Mouse (Mus musculus) stomach, embryonic 15.5 days (tissue): Measurements from ENCODE around the gene Dpp4. TPM values are rescaled to one million over a fixed set of nuclear protein-coding genes. Genes with fewer than 3 reads are reported as not detected.

Experiments used
- ATAC-seq: fragments of 200-750 bp; cut with Nextera tagmentation; 2 replicates; pipeline ENCODE4 v1.8.0; 2017; ENCODE audit warnings: low read depth, moderate number of reproducible peaks, moderate TSS enrichment; ENCODE audit not compliant: insufficient read depth, low FRiP score
- H3K27ac ChIP-seq: fragments of 300-500 bp; sonication (generic); 2 replicates; pipeline ENCODE4 v1.5.1; 2015; ENCODE audit warnings: mild to moderate bottlenecking, inconsistent platforms
- H3K27me3 ChIP-seq: fragments of 300-500 bp; sonication (generic); replicated peaks from 2 replicates; pipeline ENCODE4 v1.6.1; 2015; ENCODE audit warnings: inconsistent platforms
- H3K36me3 ChIP-seq: fragments of 300-500 bp; sonication (generic); 2 replicates; pipeline ENCODE4 v1.6.1; 2015; ENCODE audit warnings: inconsistent platforms
- H3K4me1 ChIP-seq: fragments of 300-500 bp; sonication (generic); 2 replicates; pipeline ENCODE4 v1.6.1; 2015; ENCODE audit warnings: inconsistent platforms
- H3K4me2 ChIP-seq: fragments of 300-500 bp; sonication (generic); 2 replicates; pipeline ENCODE4 v1.6.1; 2015; ENCODE audit warnings: mild to moderate bottlenecking, inconsistent platforms
- H3K4me3 ChIP-seq: fragments of 300-500 bp; sonication (generic); replicated peaks from 2 replicates; pipeline ENCODE4 v1.5.1; 2015; ENCODE audit warnings: inconsistent platforms
- H3K9ac ChIP-seq: fragments of 300-500 bp; sonication (generic); 2 replicates; pipeline ENCODE4 v1.6.1; 2015; ENCODE audit warnings: inconsistent platforms
- H3K9me3 ChIP-seq: fragments of 300-500 bp; sonication (generic); 2 replicates; pipeline ENCODE4 v1.6.1; 2016; ENCODE audit warnings: inconsistent platforms
- WGBS: fragments of 180-500 bp; shearing (Covaris S2); methylation state at CpG from one replicate; pipeline ENCODE4 v1.1.7; 2015; 5-methylcytosine and 5-hydroxymethylcytosine counted together
- polyA plus RNA-seq: library from polyadenylated mRNA; unstranded; fragments of >200 nt; fragmentation: Nextera tagmentation; extraction: Ambion mirVana; gene quantifications from 2 replicates; pipeline ENCODE4 v1.2.1, GENCODE M21; 2015

Gene Dpp4
- polyA plus RNA-seq, 1 experiment from 2014 or later, result 23.5 TPM

GRCm38 (mm10) chr2:62440083-62440482 lies 28.1 kb upstream of the Dpp4 start:
- Histone ChIP-seq H3K27me3 (no peaks in the 10 kb centered on the region), H3K9me3 (no peaks in the 10 kb centered on the region), H3K36me3 (no peaks in the 10 kb centered on the region), H3K27ac (no peak overlapping the region), H3K4me2 (no peak overlapping the region), H3K4me1 (no peaks in the 10 kb centered on the region), H3K4me3 (no peak overlapping the region), H3K9ac (no peak overlapping the region)
- WGBS, result 82% methylated on average over 4 of the region's 4 CpGs
- ATAC-seq, result no peak

- 87% methylated on average over 8 of the region's 8 CpGs for WGBS
- H3K9me3 ChIP-seq, result no peaks in the 10 kb centered on the region
- no peak overlapping the region for H3K4me2 ChIP-seq
- ATAC-seq, result no peak
- no peaks in the 10 kb centered on the region for H3K27me3 ChIP-seq
- H3K9ac ChIP-seq, result no peak overlapping the region
- no peak overlapping the region for H3K4me3 ChIP-seq
- no peak overlapping the region for H3K27ac ChIP-seq
- no peaks in the 10 kb centered on the region for H3K36me3 ChIP-seq
- H3K4me1 ChIP-seq, result no peaks in the 10 kb centered on the region
Observed at GRCm38 (mm10) chr2:62431245-62431795, 19.3 kb upstream of the Dpp4 start.

GRCm38 (mm10) chr2:62425941-62426340 lies 13.9 kb upstream of the Dpp4 start:
- Histone ChIP-seq H3K4me2 (no peak overlapping the region), H3K9ac (no peak overlapping the region), H3K36me3 (no peaks in the 10 kb centered on the region), H3K27ac (no peak overlapping the region), H3K4me3 (no peak overlapping the region), H3K9me3 (no peaks in the 10 kb centered on the region), H3K27me3 (no peaks in the 10 kb centered on the region), H3K4me1 (no peaks in the 10 kb centered on the region)
- WGBS, result 84% methylated on average over 3 of the region's 3 CpGs
- ATAC-seq, result no peak

GRCm38 (mm10) chr2:62423343-62423776 lies 11.3 kb upstream of the Dpp4 start:
- no peak overlapping the region for H3K4me3 ChIP-seq
- H3K4me2 ChIP-seq, result no peak overlapping the region
- no peak for ATAC-seq
- no peaks in the 10 kb centered on the region for H3K4me1 ChIP-seq
- no peaks in the 10 kb centered on the region for H3K36me3 ChIP-seq
- no peaks in the 10 kb centered on the region for H3K27me3 ChIP-seq
- 30% methylated on average over 4 of the region's 4 CpGs for WGBS
- H3K27ac ChIP-seq, result no peak overlapping the region
- no peaks in the 10 kb centered on the region for H3K9me3 ChIP-seq
- no peak overlapping the region for H3K9ac ChIP-seq

- Histone ChIP-seq H3K4me3 (no peak overlapping the region), H3K36me3 (no peaks in the 10 kb centered on the region), H3K9ac (no peak overlapping the region), H3K4me1 (no peaks in the 10 kb centered on the region), H3K9me3 (no peaks in the 10 kb centered on the region), H3K27ac (no peak overlapping the region), H3K27me3 (no peaks in the 10 kb centered on the region), H3K4me2 (no peak overlapping the region)
- WGBS, result 69% methylated on average over 6 of the region's 6 CpGs
- no peak for ATAC-seq
Observed at GRCm38 (mm10) chr2:62422515-62423342, 10.7 kb upstream of the Dpp4 start.

GRCm38 (mm10) chr2:62421229-62421628 lies 9.2 kb upstream of the Dpp4 start:
- H3K9ac ChIP-seq, result no peak overlapping the region
- no peaks in the 10 kb centered on the region for H3K27me3 ChIP-seq
- WGBS, result 89% methylated on average over 4 of the region's 4 CpGs
- no peak overlapping the region for H3K4me2 ChIP-seq
- no peak overlapping the region for H3K4me3 ChIP-seq
- H3K9me3 ChIP-seq, result no peaks in the 10 kb centered on the region
- ATAC-seq, result no peak
- no peaks in the 10 kb centered on the region for H3K4me1 ChIP-seq
- no peaks in the 10 kb centered on the region for H3K36me3 ChIP-seq
- H3K27ac ChIP-seq, result no peak overlapping the region

GRCm38 (mm10) chr2:62420045-62420444 lies 8.0 kb upstream of the Dpp4 start:
- Histone ChIP-seq H3K4me3 (no peak overlapping the region), H3K27me3 (no peaks in the 10 kb centered on the region), H3K9me3 (no peaks in the 10 kb centered on the region), H3K9ac (no peak overlapping the region), H3K27ac (no peak overlapping the region), H3K4me1 (no peaks in the 10 kb centered on the region), H3K4me2 (no peak overlapping the region), H3K36me3 (no peaks in the 10 kb centered on the region)
- 70% methylated on average over 3 of the region's 3 CpGs for WGBS
- ATAC-seq, result no peak

GRCm38 (mm10) chr2:62417233-62417632 lies 5.2 kb upstream of the Dpp4 start:
- Histone ChIP-seq H3K9ac (no peak overlapping the region), H3K27me3 (no peaks in the 10 kb centered on the region), H3K4me2 (no peak overlapping the region), H3K27ac (no peak overlapping the region), H3K9me3 (no peaks in the 10 kb centered on the region), H3K4me3 (no peak overlapping the region), H3K36me3 (no peaks in the 10 kb centered on the region), H3K4me1 (no peaks in the 10 kb centered on the region)
- WGBS, result 69% methylated on average over 1 of the region's 1 CpGs
- no peak; the same call in 1 of the 2 replicates for ATAC-seq

GRCm38 (mm10) chr2:62411211-62412080 lies 585 bp downstream of the Dpp4 start:
- no peak overlapping the region for H3K9ac ChIP-seq
- peak overlapping the region; percentile 41 for H3K4me3 ChIP-seq
- H3K4me1 ChIP-seq, result no peaks in the 10 kb centered on the region
- 6% methylated on average over 47 of the region's 47 CpGs for WGBS
- ATAC-seq, result peak; percentile 88
- no peaks in the 10 kb centered on the region for H3K9me3 ChIP-seq
- no peaks in the 10 kb centered on the region for H3K36me3 ChIP-seq
- H3K27ac ChIP-seq, result 0 out of 2 replicates have a peak overlapping the region, but pooled peaks have one; percentile 16
- peak overlapping the region; percentile 70 for H3K4me2 ChIP-seq
- no peaks in the 10 kb centered on the region for H3K27me3 ChIP-seq

GRCm38 (mm10) chr2:62408701-62409201 lies 3.3 kb downstream of the Dpp4 start:
- Histone ChIP-seq H3K9ac (no peak overlapping the region), H3K27ac (no peak overlapping the region), H3K4me1 (no peaks in the 10 kb centered on the region), H3K4me3 (no peak overlapping the region), H3K9me3 (no peaks in the 10 kb centered on the region), H3K36me3 (no peaks in the 10 kb centered on the region), H3K4me2 (no peak overlapping the region), H3K27me3 (no peaks in the 10 kb centered on the region)
- WGBS, result 19% methylated on average over 4 of the region's 4 CpGs
- ATAC-seq, result no peak

- H3K27me3 ChIP-seq, result no peaks in the 10 kb centered on the region
- no peaks in the 10 kb centered on the region for H3K9me3 ChIP-seq
- no peak overlapping the region for H3K27ac ChIP-seq
- H3K9ac ChIP-seq, result no peak overlapping the region
- WGBS, result 78% methylated on average over 5 of the region's 5 CpGs
- H3K4me1 ChIP-seq, result no peaks in the 10 kb centered on the region
- H3K4me3 ChIP-seq, result no peak overlapping the region
- H3K36me3 ChIP-seq, result no peaks in the 10 kb centered on the region
- no peak for ATAC-seq
- H3K4me2 ChIP-seq, result no peak overlapping the region
Observed at GRCm38 (mm10) chr2:62408216-62408615, 3.8 kb downstream of the Dpp4 start.
